Mouse (Mus musculus): ENCODE results near the gene Tnfsf9.

The Tnfsf9 gene

DNA sequence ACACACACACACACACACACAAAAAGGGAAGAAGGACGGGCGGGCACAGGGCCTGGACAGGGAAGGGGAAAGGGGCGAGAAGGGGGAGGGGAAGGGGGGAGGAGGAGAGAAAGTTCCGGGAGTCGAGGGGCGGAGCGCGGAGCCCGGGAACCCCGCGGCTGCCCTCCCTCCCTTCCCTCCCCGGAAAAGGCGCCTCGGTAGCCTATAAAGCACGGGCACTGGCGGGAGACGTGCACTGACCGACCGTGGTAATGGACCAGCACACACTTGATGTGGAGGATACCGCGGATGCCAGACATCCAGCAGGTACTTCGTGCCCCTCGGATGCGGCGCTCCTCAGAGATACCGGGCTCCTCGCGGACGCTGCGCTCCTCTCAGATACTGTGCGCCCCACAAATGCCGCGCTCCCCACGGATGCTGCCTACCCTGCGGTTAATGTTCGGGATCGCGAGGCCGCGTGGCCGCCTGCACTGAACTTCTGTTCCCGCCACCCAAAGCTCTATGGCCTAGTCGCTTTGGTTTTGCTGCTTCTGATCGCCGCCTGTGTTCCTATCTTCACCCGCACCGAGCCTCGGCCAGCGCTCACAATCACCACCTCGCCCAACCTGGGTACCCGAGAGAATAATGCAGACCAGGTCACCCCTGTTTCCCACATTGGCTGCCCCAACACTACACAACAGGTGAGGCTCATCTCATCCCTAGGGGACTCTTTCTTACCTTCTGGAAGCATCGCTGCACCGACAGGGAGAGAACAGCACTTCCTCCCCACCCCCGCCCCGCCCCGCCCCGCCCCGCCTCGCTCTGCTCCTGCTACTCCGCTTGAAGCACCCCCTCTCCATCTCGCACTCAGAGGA lies at the start of gene Tnfsf9:
Gene Tnfsf9, plus strand, starts transcription at position 145 of the 854 bp plus-strand sequence.
- no peak for DNase-seq (ENCODE audit: low spot score in 2 of 2)

DNA sequence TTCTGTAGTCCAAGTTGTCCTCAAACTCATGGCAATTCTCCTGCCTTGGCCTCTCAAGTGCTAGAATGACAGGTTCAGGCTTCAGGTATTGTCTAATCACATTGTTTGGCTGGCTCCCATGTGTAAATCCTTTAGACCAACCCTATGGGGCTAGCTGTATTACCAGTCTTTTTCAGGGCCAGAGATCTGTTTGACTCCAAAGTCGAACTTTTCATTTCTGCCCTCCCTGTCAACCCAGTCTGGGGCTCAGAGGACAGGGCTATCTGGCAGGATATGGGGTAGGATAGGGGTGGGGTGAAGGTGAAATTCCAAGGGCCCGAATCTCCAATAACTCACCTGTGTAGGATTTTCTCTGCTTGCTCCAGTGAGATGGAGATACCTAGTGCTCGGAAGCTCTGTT lies 48.9 kb upstream of the Tnfsf9 start:
- no peak for DNase-seq (ENCODE audit: low spot score in 2 of 2)

DNA sequence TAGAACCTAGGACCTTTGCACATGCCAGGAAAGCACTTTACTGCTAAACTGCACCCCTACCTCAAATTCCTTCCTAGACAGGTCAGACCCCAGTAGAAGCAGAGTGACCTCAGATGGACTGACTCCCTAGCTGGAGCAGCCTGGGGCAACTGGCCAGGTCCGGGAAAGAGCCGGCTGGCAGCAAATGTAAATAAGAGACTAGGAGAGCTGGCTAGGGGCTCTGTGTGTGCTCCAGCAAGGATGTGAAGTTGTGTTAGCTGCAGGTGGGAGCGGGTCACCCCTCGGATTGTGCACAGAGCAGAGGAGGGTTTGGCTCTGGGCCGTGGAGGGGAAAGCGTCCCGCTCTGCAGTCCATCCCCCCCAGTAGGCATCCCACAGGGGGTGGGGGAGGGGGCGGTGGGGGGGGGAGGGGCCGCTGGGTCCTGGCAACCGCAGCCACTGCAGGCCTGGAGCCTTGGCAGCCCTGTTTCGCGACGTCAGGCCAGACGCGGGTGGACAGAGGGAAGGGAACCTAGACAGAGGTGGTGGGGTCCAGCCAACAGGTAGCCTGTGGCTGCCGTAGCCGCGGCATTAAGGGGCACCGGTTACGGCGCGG lies 46.1 kb upstream of the Tnfsf9 start, which contains the start of gene Crb3:
Gene Crb3, plus strand, starts transcription at position 215 of the 595 bp plus-strand sequence.
- DNase-seq (ENCODE audit: low spot score in 2 of 2), result no peak

DNA sequence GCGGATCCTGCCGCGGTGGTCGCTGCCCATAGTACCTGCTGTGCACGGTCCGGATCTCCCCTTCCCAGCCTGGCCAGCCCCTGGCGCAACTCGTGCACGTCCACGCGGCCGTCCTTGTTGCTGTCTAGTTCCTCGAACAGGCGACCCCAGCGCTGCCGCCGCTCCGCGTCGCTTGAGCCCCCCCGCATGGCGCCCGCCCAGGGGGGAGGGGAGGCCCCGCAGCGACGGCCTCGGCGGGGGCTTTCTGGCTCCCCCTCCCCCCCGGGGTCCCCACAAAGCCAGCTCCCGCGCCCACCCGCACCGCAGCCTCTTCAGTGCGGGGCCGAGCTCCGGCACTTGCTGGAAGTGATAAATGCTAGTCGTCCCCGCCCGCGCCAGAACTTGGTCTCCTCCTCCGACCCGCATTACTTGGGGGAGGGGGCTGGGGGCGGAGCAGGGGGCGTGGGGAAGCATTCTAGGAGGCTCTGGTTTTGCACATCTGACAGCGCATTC lies 45.6 kb upstream of the Tnfsf9 start, which contains the start of gene Slc25a23:
Gene Slc25a23, minus strand, starts transcription at position 378 of the 492 bp plus-strand sequence.
- DNase-seq (ENCODE audit: low spot score in 2 of 2), result peak; percentile 25 to 47

DNA sequence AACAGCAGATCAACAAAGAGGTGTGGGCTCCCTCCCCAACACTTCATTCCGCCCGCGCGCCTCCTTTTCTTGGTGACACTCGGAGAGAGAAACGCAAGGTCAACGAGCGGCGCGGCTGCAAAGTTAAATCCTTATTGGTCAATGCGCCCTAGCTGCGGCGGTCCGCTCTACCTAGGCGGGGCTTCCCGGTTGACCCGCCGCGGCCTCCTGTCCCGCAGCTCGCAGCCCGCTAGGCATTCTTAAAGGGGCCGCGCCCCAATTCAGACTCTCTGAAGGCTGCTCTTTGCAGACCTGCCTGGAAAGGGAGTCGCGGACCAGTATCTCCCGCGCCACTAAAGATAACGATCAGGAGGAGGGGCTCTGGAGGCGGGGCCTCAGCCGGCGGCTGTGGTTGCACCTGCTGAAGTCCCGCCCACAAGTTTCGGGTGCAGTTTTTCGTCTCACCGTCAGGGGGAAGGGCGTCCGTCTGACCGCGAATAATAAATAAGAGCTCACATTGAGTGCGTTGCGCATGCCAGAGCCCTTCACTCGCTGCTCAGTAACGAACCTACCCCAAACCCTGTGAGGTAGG lies 44.8 kb upstream of the Tnfsf9 start:
- DNase-seq (ENCODE audit: low spot score in 2 of 2), result peak; percentile 97 to 98

DNA sequence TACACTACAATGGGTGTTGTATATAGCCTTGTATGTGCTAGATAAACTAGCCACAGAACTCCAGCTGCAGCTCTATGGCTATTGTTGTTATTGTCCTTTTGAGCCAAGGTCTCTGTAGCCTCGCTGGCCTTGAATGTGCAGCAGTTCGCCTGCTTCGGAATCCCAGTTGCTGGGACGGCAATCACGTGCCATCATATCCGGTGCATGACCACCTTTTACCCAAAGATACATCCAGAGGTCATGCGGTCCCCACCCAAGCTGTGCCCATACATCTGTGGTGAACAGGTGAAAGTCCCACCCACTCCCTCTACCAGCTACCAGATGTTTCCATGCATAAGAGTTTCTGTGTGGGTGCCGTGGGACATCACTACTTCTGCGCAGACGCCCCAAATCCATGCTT lies 44.1 kb upstream of the Tnfsf9 start:
- peak in 1 of 2 experiments; percentile 19 for DNase-seq (ENCODE audit: low spot score in 2 of 2)

DNA sequence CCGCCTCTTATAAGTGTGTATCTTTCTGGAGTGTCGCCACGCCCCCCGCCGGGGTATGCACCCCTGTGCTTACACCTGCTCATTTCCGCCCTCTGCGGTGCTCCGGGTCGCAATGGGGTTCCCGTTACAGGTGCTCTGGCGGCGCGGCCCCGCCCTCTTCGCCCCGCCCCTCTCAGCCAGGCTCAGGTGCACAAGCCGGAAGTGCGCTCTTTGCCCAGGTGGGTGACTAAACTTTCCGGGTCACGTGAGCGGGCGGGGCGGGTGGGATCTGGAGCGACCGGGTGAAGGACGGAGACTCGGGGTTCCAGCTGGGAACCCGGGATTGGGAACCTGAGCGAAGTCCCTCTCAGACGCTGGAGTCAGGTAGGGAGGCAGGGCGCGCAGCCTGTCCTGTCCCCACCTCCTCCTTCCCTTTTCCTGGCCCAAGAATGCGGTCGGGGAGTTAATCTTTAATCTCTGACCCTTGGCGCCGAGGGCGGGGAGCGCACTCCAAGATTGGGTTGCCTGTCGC lies 43.1 kb upstream of the Tnfsf9 start:
- peak in 1 of 2 experiments; percentile 47 for DNase-seq (ENCODE audit: low spot score in 2 of 2)

DNA sequence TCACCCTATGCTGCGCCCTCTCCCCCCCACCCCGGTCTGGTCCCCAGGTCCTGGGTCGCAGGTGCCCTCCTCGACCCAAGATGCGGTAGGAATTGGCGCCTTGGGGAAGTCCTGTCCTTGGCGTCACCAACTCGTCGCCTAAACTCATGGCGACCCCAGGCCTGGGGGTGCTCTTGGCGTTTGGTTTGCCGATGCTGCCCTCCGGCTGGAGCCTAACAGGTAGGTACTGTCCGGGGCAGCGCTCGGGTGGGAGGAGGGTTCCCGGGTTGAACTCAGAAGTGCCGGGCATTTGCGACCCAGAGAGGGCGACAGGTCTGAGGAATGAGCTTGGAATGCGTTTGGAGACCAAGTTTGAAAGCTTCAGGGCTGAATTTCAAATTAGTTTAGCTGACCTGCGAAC lies 42.6 kb upstream of the Tnfsf9 start:
- no peak for DNase-seq (ENCODE audit: low spot score in 2 of 2)

DNA sequence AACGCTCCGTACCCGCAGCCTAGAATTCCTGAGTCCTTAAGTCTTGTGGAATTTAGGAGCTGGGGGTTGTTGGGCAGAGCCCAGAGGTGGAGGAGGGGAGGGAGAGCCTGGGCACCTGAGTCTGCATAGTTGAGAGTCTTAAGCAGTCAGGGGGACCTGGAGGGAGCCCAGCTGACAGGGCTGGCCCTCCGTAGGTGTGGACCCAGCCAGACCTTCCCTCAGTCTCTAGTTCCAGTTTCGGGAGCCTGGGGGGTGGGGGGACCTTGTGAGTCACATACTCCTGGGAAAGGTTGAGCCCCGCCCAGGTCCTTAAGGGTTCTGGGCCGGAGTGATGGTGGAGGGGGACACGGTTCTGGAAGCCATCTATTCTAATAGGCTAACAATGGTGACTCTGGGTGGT lies 42.1 kb upstream of the Tnfsf9 start:
- DNase-seq (ENCODE audit: low spot score in 2 of 2), result no peak

DNA sequence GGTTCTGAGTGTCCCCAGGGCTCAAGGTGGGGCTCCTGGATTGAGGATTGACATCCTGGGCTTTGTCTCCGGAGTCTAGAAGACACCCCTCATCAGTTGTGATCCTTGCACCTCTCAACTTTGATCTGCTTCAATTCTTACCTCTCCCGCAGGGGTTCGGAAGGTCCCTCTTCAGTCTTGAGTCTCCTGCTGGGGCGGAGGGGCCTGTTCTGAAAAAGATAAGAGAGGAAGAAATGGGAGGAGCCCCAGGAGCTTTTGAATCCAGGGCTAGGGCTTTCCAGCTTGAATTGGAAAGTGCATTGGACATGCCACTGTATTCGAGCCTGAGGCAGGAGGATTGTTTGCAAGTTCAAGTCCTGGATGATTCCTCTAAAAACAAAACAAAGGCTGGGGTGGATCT lies 38.2 kb upstream of the Tnfsf9 start:
- DNase-seq (ENCODE audit: low spot score in 2 of 2), result no peak

DNA sequence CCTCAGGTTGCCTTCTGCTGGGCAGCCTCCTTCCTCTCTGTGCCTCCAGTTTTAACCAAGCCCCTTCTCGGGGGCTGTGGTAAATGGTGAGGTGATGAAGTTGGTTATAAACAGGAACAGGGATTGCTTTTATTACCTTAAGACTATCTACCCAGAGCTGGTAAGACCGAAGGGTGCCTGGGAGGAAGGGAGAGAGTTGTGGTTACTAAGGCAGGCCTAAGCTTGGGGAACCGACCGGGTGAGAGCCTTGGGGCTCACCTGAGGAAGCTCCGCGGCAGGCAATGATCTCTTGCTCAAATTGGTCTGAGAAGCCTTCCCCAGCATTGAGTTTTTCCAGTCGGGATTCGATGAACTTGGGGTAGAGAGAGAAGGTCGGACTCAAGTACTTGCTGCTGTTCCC lies 34.9 kb upstream of the Tnfsf9 start:
- no peak for DNase-seq (ENCODE audit: low spot score in 2 of 2)

DNA sequence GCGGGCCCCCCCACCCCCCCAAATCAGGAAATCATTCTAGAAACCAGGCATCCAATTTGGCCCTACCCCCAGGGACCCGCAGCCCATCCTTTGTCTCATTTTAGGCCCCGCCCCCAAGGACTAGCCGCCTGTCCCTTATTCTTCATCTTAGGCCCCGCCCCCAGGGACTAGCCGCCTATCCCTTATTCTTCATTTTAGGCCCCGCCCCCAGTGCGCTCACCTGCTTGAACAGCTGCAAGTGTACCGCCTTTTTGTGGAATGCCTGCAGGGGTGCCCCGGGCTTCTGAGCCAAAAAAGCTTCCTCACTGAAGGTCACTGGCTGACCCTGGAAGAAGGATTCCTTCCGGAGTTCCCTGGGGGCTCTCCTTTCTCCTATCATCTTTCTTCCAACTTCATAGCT lies 34.4 kb upstream of the Tnfsf9 start:
- DNase-seq (ENCODE audit: low spot score in 2 of 2), result no peak

DNA sequence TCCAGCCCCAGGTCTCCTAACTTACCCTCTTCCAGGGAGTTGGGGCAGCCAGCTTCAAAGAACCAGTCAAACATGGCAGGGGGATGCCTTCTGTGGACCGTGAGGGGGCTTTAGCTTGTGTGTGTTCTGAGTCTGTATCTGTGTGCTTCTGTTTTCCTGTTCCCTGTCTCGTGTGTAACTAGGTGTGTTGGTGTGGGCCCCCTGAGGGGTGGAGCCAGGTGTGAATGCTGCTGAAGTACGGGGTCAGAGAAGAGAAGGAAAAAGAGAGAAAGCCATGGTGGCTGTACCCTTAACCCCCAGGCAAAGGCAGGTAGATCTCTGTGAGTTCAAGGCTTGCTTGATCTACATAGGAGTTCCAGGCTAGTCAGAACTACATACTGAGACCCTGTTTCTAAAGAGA lies 28.2 kb upstream of the Tnfsf9 start:
- DNase-seq (ENCODE audit: low spot score in 2 of 2), result no peak

DNA sequence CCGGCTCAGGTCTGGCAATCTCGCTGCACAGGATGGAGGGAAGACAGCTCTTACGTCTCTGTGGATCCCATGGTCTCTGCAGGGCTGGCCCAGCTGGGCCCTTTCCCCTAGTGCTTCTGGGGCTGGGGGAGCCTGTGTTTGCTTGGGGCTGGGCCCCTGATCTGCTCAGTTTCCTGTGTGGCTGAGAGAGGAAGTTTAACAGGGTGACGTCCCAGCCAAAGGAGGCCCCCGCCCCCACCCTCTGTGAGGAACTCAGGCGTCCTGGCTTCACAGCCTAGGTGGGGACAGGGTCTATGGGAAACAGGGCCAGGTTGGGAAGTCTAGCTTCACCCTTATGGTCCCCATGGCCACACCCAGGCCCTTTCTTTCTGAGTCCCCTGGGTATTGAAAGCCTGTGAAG lies 26.8 kb upstream of the Tnfsf9 start, which contains the start of gene Dennd1c:
Gene Dennd1c, minus strand, starts transcription at position 179 of the 400 bp plus-strand sequence.
- DNase-seq (ENCODE audit: low spot score in 2 of 2), result peak; percentile 72 to 73

DNA sequence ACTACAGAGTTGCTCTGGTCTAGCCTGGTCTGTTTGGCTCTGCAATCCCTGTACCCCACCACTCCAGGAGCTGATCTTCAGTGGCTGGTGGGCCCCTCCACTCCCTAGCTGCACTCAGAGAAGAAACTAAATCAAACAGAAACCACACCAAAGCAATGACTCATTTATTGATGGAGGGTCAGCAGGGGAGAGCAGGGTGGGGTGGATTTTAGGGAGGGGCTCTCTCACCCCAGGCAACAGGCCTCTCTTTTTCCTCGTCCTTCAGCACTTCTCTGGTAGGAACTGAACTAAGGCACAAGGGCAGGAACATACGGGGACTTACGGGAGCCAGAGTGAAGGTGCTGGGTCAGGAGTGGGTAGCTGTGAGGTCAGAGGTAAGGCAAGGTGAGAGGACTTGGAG lies 25.2 kb upstream of the Tnfsf9 start:
- DNase-seq (ENCODE audit: low spot score in 2 of 2), result peak; percentile 24 to 35

DNA sequence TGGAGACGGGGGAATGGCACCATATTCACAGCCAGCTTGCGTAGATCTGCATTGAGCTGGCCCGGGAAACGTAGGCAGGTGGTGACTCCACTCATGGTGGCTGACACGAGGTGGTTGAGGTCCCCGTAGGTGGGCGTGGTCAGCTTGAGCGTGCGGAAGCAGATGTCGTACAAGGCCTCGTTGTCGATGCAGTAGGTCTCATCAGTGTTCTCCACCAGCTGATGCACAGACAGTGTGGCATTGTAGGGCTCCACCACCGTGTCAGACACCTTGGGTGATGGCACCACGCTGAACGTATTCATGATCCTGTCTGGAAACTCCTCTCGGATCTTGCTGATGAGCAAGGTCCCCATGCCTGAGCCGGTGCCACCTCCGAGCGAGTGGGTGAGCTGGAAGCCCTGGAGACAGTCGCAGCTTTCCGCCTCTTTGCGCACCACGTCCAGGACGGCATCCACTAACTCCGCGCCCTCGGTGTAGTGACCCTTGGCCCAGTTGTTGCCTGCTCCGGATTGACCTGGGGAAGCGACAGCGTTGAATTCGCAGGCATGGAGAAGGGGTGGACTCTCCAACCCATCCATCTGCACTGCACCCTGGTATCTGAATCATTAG lies 23.8 kb upstream of the Tnfsf9 start:
- DNase-seq (ENCODE audit: low spot score in 2 of 2), result no peak

DNA sequence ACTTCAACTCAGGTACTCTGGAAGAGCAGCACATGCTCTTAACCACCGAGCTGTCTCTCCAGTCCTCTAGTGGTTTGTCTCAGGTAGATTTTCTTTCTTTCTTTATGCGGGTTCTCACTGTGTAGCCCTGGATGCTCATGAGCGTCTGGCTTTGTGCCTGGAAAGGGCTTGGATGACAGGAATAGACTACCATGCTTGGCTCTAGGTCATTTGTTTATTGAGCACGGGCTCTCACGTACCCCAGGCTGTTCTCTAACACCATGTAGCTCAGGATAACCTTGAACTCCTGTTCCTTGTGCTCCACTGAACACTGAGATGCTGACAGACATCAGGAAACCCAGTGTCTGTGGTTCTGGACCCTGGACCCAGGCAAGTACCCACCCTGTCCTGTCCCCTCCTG lies 22.6 kb upstream of the Tnfsf9 start:
- DNase-seq (ENCODE audit: low spot score in 2 of 2), result no peak

DNA sequence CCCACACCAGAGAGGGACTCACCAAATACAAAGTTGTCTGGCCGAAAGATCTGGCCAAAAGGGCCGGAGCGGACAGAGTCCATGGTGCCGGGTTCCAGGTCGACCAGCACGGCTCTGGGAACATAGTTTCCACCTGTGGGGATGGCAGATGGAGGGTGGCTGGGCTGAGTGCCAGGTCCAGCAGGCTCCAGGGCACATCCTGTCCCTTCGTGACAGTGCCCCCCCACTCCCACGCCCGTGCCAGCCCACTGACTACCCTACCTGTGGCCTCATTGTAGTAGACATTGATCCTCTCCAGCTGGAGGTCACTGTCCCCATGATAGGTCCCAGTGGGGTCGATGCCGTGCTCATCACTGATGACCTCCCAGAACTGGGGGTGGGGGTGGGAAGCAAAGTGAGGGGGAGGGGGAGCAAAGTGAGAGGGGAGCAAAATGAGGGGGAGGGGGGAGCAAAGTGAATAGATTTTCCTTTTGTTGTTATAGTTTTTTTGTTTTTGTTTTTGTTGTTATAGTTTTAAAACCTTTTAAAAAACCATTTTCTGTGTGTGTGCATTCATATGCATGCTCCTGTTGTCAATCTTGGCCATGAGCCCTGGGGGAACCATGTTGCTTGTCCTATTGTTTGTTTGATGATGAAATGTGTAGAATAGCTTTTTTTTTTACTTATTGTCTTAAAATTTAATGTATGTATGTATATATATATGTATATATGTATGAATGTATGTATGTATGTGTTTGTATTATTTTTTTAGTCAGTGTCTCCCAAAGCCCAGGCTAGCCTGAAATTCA lies 19.0 kb upstream of the Tnfsf9 start:
- DNase-seq (ENCODE audit: low spot score in 2 of 2), result no peak

DNA sequence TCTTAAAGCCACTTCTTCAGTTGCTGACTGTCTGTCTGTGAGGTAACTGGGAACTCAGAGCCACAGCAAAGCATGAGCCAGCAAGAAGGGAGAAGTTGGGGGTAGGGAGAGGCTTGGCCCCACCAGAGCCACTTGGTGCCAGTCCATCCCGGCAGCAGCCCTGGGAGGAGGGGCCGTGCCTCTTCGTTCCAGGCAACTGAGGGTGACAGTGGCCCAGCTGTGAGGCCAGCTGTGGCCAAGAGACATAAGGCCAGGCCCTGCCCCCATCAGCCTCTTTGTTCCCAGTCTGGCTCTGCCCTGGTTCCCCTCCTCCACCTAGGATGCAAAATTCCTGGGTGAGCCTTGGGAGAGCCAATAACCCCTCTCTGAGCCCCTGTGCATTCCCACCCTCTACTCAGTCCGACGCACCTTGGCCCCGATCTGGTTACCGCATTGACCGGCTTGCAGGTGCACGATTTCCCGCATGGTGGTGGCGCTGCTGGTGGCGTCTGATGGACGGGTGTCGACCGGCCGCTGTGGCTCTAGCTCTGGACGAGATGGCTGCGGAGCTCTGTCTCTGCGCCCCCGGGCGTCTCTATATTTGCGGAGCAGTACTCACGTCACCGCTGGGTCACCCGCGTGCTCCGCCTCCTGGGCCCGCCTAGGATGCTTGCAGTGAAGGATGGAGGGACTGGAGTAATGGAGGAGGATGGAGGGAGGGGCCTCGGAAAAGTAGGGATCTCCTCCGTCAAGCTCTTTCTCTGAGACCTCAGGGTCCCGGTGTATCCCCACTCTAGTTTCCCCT lies 17.9 kb upstream of the Tnfsf9 start, which contains the start of gene Tubb4a:
Gene Tubb4a, minus strand, starts transcription at position 734 of the 784 bp plus-strand sequence.
- DNase-seq (ENCODE audit: low spot score in 2 of 2), result no peak

DNA sequence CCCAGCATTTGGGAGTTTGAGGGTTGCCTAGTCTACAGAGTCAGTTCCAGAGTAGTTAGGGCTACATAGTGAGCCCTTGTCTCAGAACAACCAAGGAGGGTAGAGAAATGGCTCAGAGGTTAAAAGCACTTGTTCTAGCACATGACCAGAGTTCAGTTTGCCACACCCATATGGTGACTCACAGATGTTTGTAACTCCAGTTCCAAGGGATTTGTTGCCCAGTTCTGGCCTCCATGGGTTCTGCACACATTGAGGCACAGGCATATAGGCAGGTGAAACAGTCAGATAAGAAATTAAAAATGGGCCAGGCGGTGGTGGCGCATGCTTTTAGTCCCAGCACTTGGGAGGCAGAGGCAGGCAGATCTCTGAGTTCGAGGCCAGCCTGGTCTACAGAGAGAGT lies 10.9 kb upstream of the Tnfsf9 start:
- DNase-seq (ENCODE audit: low spot score in 2 of 2), result no peak
